Mouse (Mus musculus): ENCODE results near the gene Nufip2. TPM values are rescaled to one million over a fixed set of nuclear protein-coding genes. Genes with fewer than 3 reads are reported as not detected.
A peak's percentile ranks its signal among the peaks of the same experiment; 100 is the strongest.

Gene Nufip2
- polyA plus RNA-seq, 1 experiment: 11.8 TPM

DNA sequence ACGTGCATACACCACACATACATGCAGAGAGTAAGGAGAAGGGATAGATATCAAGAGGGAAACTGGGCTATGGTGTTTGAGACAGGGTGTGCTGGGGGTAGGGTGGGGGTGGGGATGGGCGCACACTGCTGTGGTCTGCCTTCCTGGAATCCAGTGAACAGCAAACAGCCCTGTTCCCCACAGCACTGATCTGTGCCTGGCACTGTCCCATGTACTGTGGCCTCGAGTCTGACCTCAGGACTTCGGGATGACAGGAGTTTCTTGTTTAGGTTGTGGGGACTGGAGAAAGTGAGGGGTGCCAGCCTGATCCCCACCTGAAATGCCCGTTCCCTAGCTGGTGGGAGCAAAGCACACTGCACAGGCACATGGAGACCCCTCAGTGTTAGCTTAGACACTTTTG is 101.8 kb downstream of the Nufip2 start, which contains the start of gene Gm10277:
Gm10277 (minus strand) TSS at position 41 of the 400 bp plus-strand sequence.
- TF ChIP-seq POLR2A (IDR thresholded peaks at IDR 0.05; ENCODE audit: low read depth, low read length) (0 out of 2 replicates have a peak, but pooled peaks have one; percentile 14), CTCF (IDR thresholded peaks at IDR 0.05; ENCODE audit: extremely low read depth, insufficient read length, insufficient replicate concordance, low read depth, low read length) (no peak)
- 79% methylated on average over 5 of the region's 5 CpGs for WGBS
- H3K4me3 ChIP-seq (ENCODE audit: low read depth, low read length): peak within 1 kb of the TSS; percentile 12; the same call in 1 of the 2 replicates
- H3K4me1 ChIP-seq (ENCODE audit: control insufficient read depth, insufficient read depth, insufficient read length, low read length): peaks cover 47% of the 10 kb centered on the region
- 0 out of 2 replicates have a peak, but pooled peaks cover 5% of the 10 kb centered on the region for H3K36me3 ChIP-seq (ENCODE audit: control insufficient read depth, insufficient read depth, low read length)
- H3K27me3 ChIP-seq (ENCODE audit: control insufficient read depth, insufficient read depth, low read length): no peaks in the 10 kb centered on the region
- peak within 1 kb of the TSS; percentile 97 for H3K27ac ChIP-seq (ENCODE audit: insufficient read depth, low read depth, low read length)

DNA sequence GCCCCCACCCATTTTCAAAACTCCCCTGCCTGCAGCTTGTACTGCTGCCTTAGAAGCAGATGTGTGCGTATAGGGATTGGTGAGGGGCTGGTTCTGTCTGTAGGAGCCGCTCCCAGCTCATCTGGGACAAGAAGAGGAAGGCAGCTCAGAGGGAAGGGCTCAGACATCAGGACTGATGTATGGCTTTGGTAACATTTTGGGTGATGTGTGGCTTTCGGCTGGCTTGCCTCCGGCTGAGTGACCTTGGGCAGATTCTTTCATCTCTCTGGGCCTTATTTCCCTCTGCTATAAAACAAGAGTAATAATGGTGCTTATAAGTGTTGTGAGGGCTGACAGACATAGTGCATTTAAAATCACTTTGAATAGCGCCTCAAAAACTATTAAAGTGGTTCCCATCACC is 103.6 kb downstream of the Nufip2 start:
- TF ChIP-seq CTCF (IDR thresholded peaks at IDR 0.05; ENCODE audit: extremely low read depth, insufficient read length, insufficient replicate concordance, low read depth, low read length): no peak
- TF ChIP-seq POLR2A (IDR thresholded peaks at IDR 0.05; ENCODE audit: low read depth, low read length): no peak
- Histone ChIP-seq H3K36me3 (ENCODE audit: control insufficient read depth, insufficient read depth, low read length) (0 out of 2 replicates have a peak, but pooled peaks cover 5% of the 10 kb centered on the region), H3K4me3 (ENCODE audit: low read depth, low read length) (no peak overlapping the region), H3K27me3 (ENCODE audit: control insufficient read depth, insufficient read depth, low read length) (no peaks in the 10 kb centered on the region), H3K27ac (ENCODE audit: insufficient read depth, low read depth, low read length) (no peak overlapping the region), H3K4me1 (ENCODE audit: control insufficient read depth, insufficient read depth, insufficient read length, low read length) (peaks cover 34% of the 10 kb centered on the region)
- 89% methylated on average over 5 of the region's 5 CpGs for WGBS

DNA sequence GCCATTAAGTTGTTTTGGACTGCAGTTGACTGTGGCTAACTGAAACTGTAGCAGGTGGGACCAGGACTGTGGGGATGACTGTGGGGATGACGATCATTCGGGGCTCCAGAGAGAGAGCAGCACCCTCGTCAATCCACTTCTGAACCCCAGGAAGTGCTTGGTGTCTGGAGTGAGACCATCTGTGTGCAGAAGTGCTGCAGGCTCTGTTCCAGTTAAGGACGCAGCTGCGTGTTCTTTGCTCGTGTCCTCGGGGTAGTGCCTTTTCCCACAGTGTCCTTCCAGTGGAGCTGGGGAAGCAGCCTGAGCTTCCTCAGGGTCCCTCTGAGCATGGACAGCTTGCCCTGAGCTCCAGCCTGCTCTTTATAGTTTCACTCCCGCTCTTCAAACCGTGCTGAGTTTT is 104.3 kb downstream of the Nufip2 start:
- TF ChIP-seq CTCF (IDR thresholded peaks at IDR 0.05; ENCODE audit: extremely low read depth, insufficient read length, insufficient replicate concordance, low read depth, low read length): no peak
- TF ChIP-seq POLR2A (IDR thresholded peaks at IDR 0.05; ENCODE audit: low read depth, low read length): no peak
- peaks cover 27% of the 10 kb centered on the region for H3K4me1 ChIP-seq (ENCODE audit: control insufficient read depth, insufficient read depth, insufficient read length, low read length)
- no peaks in the 10 kb centered on the region for H3K27me3 ChIP-seq (ENCODE audit: control insufficient read depth, insufficient read depth, low read length)
- H3K4me3 ChIP-seq (ENCODE audit: low read depth, low read length): no peak overlapping the region
- 57% methylated on average over 9 of the region's 9 CpGs for WGBS
- H3K27ac ChIP-seq (ENCODE audit: insufficient read depth, low read depth, low read length): no peak overlapping the region
- H3K36me3 ChIP-seq (ENCODE audit: control insufficient read depth, insufficient read depth, low read length): 0 out of 2 replicates have a peak, but pooled peaks cover 5% of the 10 kb centered on the region

DNA sequence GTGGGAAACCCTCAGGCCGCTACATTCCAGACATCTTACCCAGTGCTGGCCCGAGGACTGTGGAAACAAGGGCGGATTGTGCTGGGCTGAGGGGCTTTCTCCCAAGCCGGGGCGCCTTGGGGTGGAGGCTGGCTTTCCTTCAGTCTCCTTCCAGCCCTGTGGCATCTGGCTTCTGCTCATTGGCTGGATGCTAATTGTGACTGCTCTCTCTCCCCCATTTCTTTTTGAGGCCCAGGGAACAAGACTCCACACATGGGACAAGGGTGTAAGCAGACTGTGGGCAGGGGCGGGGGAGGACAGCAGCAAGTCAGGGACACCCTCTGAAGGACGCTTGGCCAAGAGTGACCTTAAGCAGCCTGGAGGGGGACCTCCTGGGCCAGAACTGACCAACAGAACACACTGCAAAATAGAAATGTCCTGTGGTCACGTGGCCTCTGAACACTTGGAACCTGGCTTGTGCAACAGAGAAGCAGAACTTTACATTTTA is 105.3 kb downstream of the Nufip2 start:
- TF ChIP-seq POLR2A (IDR thresholded peaks at IDR 0.05; ENCODE audit: low read depth, low read length): no peak
- no peak for TF ChIP-seq CTCF (IDR thresholded peaks at IDR 0.05; ENCODE audit: extremely low read depth, insufficient read length, insufficient replicate concordance, low read depth, low read length)
- 0 out of 2 replicates have a peak, but pooled peaks cover 7% of the 10 kb centered on the region for H3K36me3 ChIP-seq (ENCODE audit: control insufficient read depth, insufficient read depth, low read length)
- H3K27me3 ChIP-seq (ENCODE audit: control insufficient read depth, insufficient read depth, low read length): no peaks in the 10 kb centered on the region
- peaks cover 21% of the 10 kb centered on the region for H3K4me1 ChIP-seq (ENCODE audit: control insufficient read depth, insufficient read depth, insufficient read length, low read length)
- no peak overlapping the region for H3K27ac ChIP-seq (ENCODE audit: insufficient read depth, low read depth, low read length)
- H3K4me3 ChIP-seq (ENCODE audit: low read depth, low read length): no peak overlapping the region
- WGBS: 69% methylated on average over 8 of the region's 8 CpGs

Other genes with a start within 250 kb of the Nufip2 start
- 0.33 and 0.70 TPM in 2 replicates for gene Coro6, start 223.7 kb upstream of the Nufip2 start, polyA plus RNA-seq (2012; rRNA removed)
- gene Ankrd13b, start 196.5 kb upstream of the Nufip2 start, polyA plus RNA-seq (2012; rRNA removed): 9.2 and 12.0 TPM in 2 replicates
- 50.0 and 119 TPM in 2 replicates for gene Git1, start 192.6 kb upstream of the Nufip2 start, polyA plus RNA-seq (2012; rRNA removed)
- 2.7 and 3.7 TPM in 2 replicates for gene Abhd15, start 171.0 kb upstream of the Nufip2 start, polyA plus RNA-seq (2012; rRNA removed)
- gene Trp53i13, start 170.2 kb upstream of the Nufip2 start, polyA plus RNA-seq (2012; rRNA removed): 15.2 and 46.8 TPM in 2 replicates
- gene Gm10392, start 167.0 kb upstream of the Nufip2 start, polyA plus RNA-seq (2012; rRNA removed): not detected in 2 replicates
- gene Taok1, start 78.3 kb upstream of the Nufip2 start, polyA plus RNA-seq (2012; rRNA removed): 0.80 and 1.7 TPM in 2 replicates
- gene Cryba1, start 39.1 kb downstream of the Nufip2 start, polyA plus RNA-seq (2012; rRNA removed): not detected in 2 replicates
- 66.4 and 149 TPM in 2 replicates for gene Myo18a, start 77.1 kb downstream of the Nufip2 start, polyA plus RNA-seq (2012; rRNA removed)
- gene Gm10277, start 101.6 kb downstream of the Nufip2 start, polyA plus RNA-seq (2012; rRNA removed): not detected in 2 replicates
- 7.3 and 13.8 TPM in 2 replicates for gene Pipox, start 207.9 kb downstream of the Nufip2 start, polyA plus RNA-seq (2012; rRNA removed)
- gene Sez6, start 244.6 kb downstream of the Nufip2 start, polyA plus RNA-seq (2012; rRNA removed): 0.41 and 0.46 TPM in 2 replicates

Data from small intestine, adult 2 months (tissue).